Mouse (Mus musculus) layer of hippocampus, postnatal 14 days (tissue): ENCODE measurements at regions not wholly inside any gene's neighbourhood (a gene's known extent, or its start where the extent isn't known, plus 50 kb on each side); places are given as distances from the start of the nearest gene placed in this dataset.

Experiments used
- DNase-seq, 2 experiments: peaks; one replicate each; pipeline ENCODE4 v3.0.0; 2021 to 2022; ENCODE audit warnings: low spot score in 2 of 2, mixed read lengths in 1 of 2

GRCm38 (mm10) chr4:62882276-62882675 is 83.1 kb upstream of the Zfp618 start:
- DNase-seq: no peak

- no peak for DNase-seq
These were observed 76.6 kb upstream of the Zfp618 start for GRCm38 (mm10) chr4:62888736-62889135.

- DNase-seq: no peak
These were observed 75.7 kb upstream of the Zfp618 start for GRCm38 (mm10) chr4:62889708-62890107.

- no peak for DNase-seq
These were observed 74.5 kb upstream of the Zfp618 start for GRCm38 (mm10) chr4:62890588-62891580.

GRCm38 (mm10) chr4:62912891-62913290 is 52.5 kb upstream of the Zfp618 start:
- no peak for DNase-seq
